Mouse (Mus musculus): ENCODE data around the gene Defb5.
"Not testable (repeated sequence)": the region's sequence is repeated elsewhere in the genome, so short reads cannot be mapped to it uniquely, and the experiment has no call there.

Defb5 gene

DNA sequence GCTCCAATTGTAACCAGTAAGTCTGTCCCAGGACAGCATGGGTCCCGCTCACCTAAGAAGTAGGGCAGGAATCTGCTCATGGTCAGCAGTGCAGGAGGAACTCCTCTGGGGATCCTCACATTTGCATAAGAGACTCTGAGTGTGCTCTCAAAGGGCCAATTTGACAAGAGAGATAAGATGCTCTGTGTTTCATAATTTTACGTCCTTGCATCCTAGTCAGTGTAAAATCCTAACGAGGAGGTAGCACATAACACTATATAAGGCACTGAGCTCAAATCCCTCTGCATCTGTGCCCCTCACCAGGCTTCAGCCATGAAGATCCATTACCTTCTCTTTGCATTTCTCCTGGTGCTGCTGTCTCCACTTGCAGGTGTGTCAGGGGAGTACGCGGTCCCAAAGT lies at the start of gene Defb5:
Gene Defb5, plus strand, starts transcription at position 301 of the 400 bp plus-strand sequence.
- Histone ChIP-seq H3K4me1 (replicated peaks; ENCODE audit: low read depth, low read length) (no peaks in the 10 kb centered on the region), H3K4me3 (replicated peaks; ENCODE audit: low read length) (no peak within 1 kb of the TSS), H3K27me3 (ENCODE audit: insufficient read depth, low read length) (no peaks in the 10 kb centered on the region), H3K9me3 (ENCODE audit: low read length) (no peaks in the 10 kb centered on the region), H3K36me3 (ENCODE audit: insufficient read depth, low read length) (no peaks in the 10 kb centered on the region)
- TF ChIP-seq CTCF (conservative IDR thresholded peaks at IDR 0.05; ENCODE audit: low read length) = no peak

GRCm38 (mm10) chr8:19225161-19225560 lies 22.2 kb upstream of the Defb5 start, which contains the start of gene Defb6:
TSS of gene Defb6 (plus strand) at chr8:19225478.
- no peaks in the 10 kb centered on the region for H3K27me3 ChIP-seq (ENCODE audit: insufficient read depth, low read length)
- no peaks in the 10 kb centered on the region for H3K36me3 ChIP-seq (ENCODE audit: insufficient read depth, low read length)
- no peak within 1 kb of the TSS for H3K4me3 ChIP-seq (replicated peaks; ENCODE audit: low read length)
- TF ChIP-seq NANOG (IDR thresholded peaks at IDR 0.05; ENCODE audit: borderline replicate concordance, low read length) = no peak
- TF ChIP-seq CTCF (conservative IDR thresholded peaks at IDR 0.05; ENCODE audit: low read length) = no peak
- no peak for TF ChIP-seq POU5F1 (IDR thresholded peaks at IDR 0.05; ENCODE audit: borderline replicate concordance, low read length)
- no peaks in the 10 kb centered on the region for H3K9me3 ChIP-seq (ENCODE audit: low read length)
- no peaks in the 10 kb centered on the region for H3K4me1 ChIP-seq (replicated peaks; ENCODE audit: low read depth, low read length)

DNA sequence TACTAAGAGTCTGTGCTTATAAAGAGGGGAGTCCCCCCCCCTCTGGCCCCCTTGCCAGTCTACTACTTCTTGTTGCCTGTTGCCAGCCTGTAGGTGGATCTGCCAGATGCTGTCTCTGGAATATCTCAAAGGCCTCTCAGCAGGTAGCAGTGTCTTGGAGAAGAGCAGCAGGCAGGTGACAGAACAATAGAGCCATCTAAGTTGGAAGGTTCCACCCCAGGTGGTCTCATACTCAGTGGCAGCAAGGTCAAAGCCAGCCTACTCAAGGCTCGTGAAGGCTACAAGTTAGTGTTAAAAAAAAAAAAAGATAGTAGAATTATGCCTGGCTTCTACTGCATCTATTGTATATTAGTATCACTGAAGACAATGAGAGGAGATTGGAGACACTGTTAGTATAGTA lies 9.3 kb upstream of the Defb5 start:
- Histone ChIP-seq H3K4me3 (replicated peaks; ENCODE audit: low read length) (no peak overlapping the region), H3K27me3 (ENCODE audit: insufficient read depth, low read length) (no peaks in the 10 kb centered on the region), H3K9me3 (ENCODE audit: low read length) (no peaks in the 10 kb centered on the region), H3K4me1 (replicated peaks; ENCODE audit: low read depth, low read length) (peaks cover 49% of the 10 kb centered on the region), H3K36me3 (ENCODE audit: insufficient read depth, low read length) (no peaks in the 10 kb centered on the region)
- TF ChIP-seq NANOG (IDR thresholded peaks at IDR 0.05; ENCODE audit: borderline replicate concordance, low read length) (peak; percentile 78), CTCF (conservative IDR thresholded peaks at IDR 0.05; ENCODE audit: low read length) (no peak), POU5F1 (IDR thresholded peaks at IDR 0.05; ENCODE audit: borderline replicate concordance, low read length) (no peak)

- TF ChIP-seq POU5F1 (IDR thresholded peaks at IDR 0.05; ENCODE audit: borderline replicate concordance, low read length) (no peak), CTCF (conservative IDR thresholded peaks at IDR 0.05; ENCODE audit: low read length) (no peak), NANOG (IDR thresholded peaks at IDR 0.05; ENCODE audit: borderline replicate concordance, low read length) (no peak)
- Histone ChIP-seq H3K27me3 (ENCODE audit: insufficient read depth, low read length) (no peaks in the 10 kb centered on the region), H3K4me1 (replicated peaks; ENCODE audit: low read depth, low read length) (peaks cover 38% of the 10 kb centered on the region), H3K9me3 (ENCODE audit: low read length) (no peaks in the 10 kb centered on the region), H3K4me3 (replicated peaks; ENCODE audit: low read length) (no peak within 1 kb of the TSS), H3K36me3 (ENCODE audit: insufficient read depth, low read length) (no peaks in the 10 kb centered on the region)
These were observed 7.8 kb upstream of the Defb5 start, which contains the start of gene Defb46 for GRCm38 (mm10) chr8:19239616-19240015. TSS of gene Defb46 (plus strand) at chr8:19239916.

GRCm38 (mm10) chr8:19258136-19258535 lies 10.8 kb downstream of the Defb5 start:
- Histone ChIP-seq H3K4me3 (replicated peaks; ENCODE audit: low read length) (no peak overlapping the region), H3K36me3 (ENCODE audit: insufficient read depth, low read length) (no peaks in the 10 kb centered on the region), H3K4me1 (replicated peaks; ENCODE audit: low read depth, low read length) (no peaks in the 10 kb centered on the region), H3K9me3 (ENCODE audit: low read length) (no peaks in the 10 kb centered on the region), H3K27me3 (ENCODE audit: insufficient read depth, low read length) (no peaks in the 10 kb centered on the region)
- peak; percentile 35 for TF ChIP-seq CTCF (conservative IDR thresholded peaks at IDR 0.05; ENCODE audit: low read length)
- TF ChIP-seq NANOG (IDR thresholded peaks at IDR 0.05; ENCODE audit: borderline replicate concordance, low read length) = no peak

DNA sequence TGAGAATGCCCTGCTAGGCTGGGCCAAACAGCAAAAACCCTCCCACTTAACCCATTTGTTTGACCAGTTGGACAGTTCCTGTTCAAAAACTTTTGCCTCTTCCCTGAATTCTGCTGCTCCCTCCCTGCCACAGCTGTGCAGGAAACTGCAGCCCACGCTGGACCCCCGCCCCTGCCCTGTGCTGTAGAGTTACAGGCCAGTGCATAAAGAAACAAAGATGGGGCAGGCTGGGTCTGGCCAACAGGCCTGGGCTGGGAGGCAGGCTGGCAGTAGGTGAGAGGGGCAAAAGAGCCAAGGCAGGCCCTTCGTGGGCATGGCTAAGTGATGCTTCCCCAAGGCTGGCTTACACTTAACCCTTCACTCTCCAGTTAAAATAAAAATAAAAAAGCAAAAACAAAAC lies 12.3 kb downstream of the Defb5 start:
- Histone ChIP-seq H3K4me1 (replicated peaks; ENCODE audit: low read depth, low read length) (no peaks in the 10 kb centered on the region), H3K36me3 (ENCODE audit: insufficient read depth, low read length) (no peaks in the 10 kb centered on the region), H3K4me3 (replicated peaks; ENCODE audit: low read length) (no peak overlapping the region), H3K9me3 (ENCODE audit: low read length) (no peaks in the 10 kb centered on the region), H3K27me3 (ENCODE audit: insufficient read depth, low read length) (no peaks in the 10 kb centered on the region)
- TF ChIP-seq CTCF (conservative IDR thresholded peaks at IDR 0.05; ENCODE audit: low read length) (no peak), NANOG (IDR thresholded peaks at IDR 0.05; ENCODE audit: borderline replicate concordance, low read length) (no peak), POU5F1 (IDR thresholded peaks at IDR 0.05; ENCODE audit: borderline replicate concordance, low read length) (no peak)

DNA sequence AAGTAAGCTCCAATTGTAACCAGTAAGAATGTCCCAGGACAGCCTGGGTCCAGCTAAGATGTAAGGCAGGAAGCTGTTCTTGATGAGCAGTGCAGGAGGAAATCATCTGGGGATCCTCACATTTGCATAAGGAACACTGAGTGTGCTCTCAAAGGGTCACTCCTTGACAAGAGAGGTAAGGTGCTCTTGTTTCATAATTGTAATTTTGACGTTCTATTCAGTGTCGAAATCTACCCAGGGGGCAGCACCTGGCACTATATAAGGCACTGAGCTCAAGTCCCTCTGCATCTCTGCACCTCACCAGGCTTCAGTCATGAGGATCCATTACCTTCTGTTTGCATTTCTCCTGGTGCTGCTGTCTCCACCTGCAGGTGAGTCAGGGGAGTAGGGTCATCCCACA lies 45.7 kb downstream of the Defb5 start, which contains the start of gene Defb3:
Gene Defb3, plus strand, starts transcription at position 301 of the 400 bp plus-strand sequence.
- not testable (repeated sequence) for H3K27me3 ChIP-seq (ENCODE audit: insufficient read depth, low read length); H3K36me3 ChIP-seq (ENCODE audit: insufficient read depth, low read length); H3K4me3 ChIP-seq (replicated peaks; ENCODE audit: low read length); H3K4me1 ChIP-seq (replicated peaks; ENCODE audit: low read depth, low read length); H3K9me3 ChIP-seq (ENCODE audit: low read length)

- H3K27me3 ChIP-seq (ENCODE audit: insufficient read depth, low read length); H3K4me3 ChIP-seq (replicated peaks; ENCODE audit: low read length); H3K4me1 ChIP-seq (replicated peaks; ENCODE audit: low read depth, low read length); H3K36me3 ChIP-seq (ENCODE audit: insufficient read depth, low read length); H3K9me3 ChIP-seq (ENCODE audit: low read length): not testable (repeated sequence)
These were observed 51.0 kb downstream of the Defb5 start for GRCm38 (mm10) chr8:19298361-19298760.

Data from E14TG2a.4 (cell line).